Mouse (Mus musculus) midbrain, embryonic 13.5 days (tissue): ENCODE measurements around the gene Gpatch2l. TPM values are rescaled to one million over a fixed set of nuclear protein-coding genes. Genes with fewer than 3 reads are reported as not detected.

Experiments
- ATAC-seq: fragments of 200-750 bp; cut with Nextera tagmentation; 2 replicates; pipeline ENCODE4 v1.8.0; 2017; ENCODE audit warnings: mild to moderate bottlenecking, moderate TSS enrichment, moderate library complexity
- H3K27ac ChIP-seq: fragments of 300-500 bp; sonication (generic); 2 replicates; pipeline ENCODE4 v1.5.1; 2015; ENCODE audit warnings: inconsistent platforms, mild to moderate bottlenecking, moderate library complexity
- H3K27me3 ChIP-seq: fragments of 300-500 bp; sonication (generic); 2 replicates; pipeline ENCODE4 v1.6.1; 2015; ENCODE audit warnings: mild to moderate bottlenecking, inconsistent platforms
- H3K36me3 ChIP-seq: fragments of 300-500 bp; sonication (generic); 2 replicates; pipeline ENCODE4 v1.6.1; 2015; ENCODE audit warnings: mild to moderate bottlenecking, inconsistent platforms
- H3K4me1 ChIP-seq: fragments of 300-500 bp; sonication (generic); replicated peaks from 2 replicates; pipeline ENCODE4 v1.6.1; 2015; ENCODE audit warnings: inconsistent platforms
- H3K4me2 ChIP-seq: fragments of 300-500 bp; sonication (generic); replicated peaks from 2 replicates; pipeline ENCODE4 v1.6.1; 2015; ENCODE audit warnings: moderate library complexity, mild to moderate bottlenecking, inconsistent platforms
- H3K4me3 ChIP-seq: fragments of 300-500 bp; sonication (generic); replicated peaks from 2 replicates; pipeline ENCODE4 v1.5.1; 2015; ENCODE audit warnings: mild to moderate bottlenecking, inconsistent platforms
- H3K9ac ChIP-seq: fragments of 300-500 bp; sonication (generic); replicated peaks from 2 replicates; pipeline ENCODE4 v1.6.1; 2015; ENCODE audit warnings: mild to moderate bottlenecking, inconsistent platforms
- H3K9me3 ChIP-seq: fragments of 300-500 bp; sonication (generic); 2 replicates; pipeline ENCODE4 v1.6.1; 2016; ENCODE audit warnings: mild to moderate bottlenecking, inconsistent platforms
- WGBS: fragments of 180-500 bp; shearing (Covaris S2); methylation state at CpG from one replicate; pipeline ENCODE4 v1.1.7; 2015; 5-methylcytosine and 5-hydroxymethylcytosine counted together
- polyA plus RNA-seq: library from polyadenylated mRNA; unstranded; fragments of >200 nt; fragmentation: Nextera tagmentation; extraction: Ambion mirVana; gene quantifications from 2 replicates; pipeline ENCODE4 v1.2.1, GENCODE M21; 2015

Gpatch2l gene
- polyA plus RNA-seq, 1 experiment from 2014 or later, result 26.7 TPM

- WGBS, result 57% methylated on average over 7 of the region's 7 CpGs
Measured at GRCm38 (mm10) chr12:86336887-86337286, 95.2 kb downstream of the Gpatch2l start.

More at GRCm38 (mm10) chr12:86336887-86337286, 95.2 kb downstream of the Gpatch2l start:
- Histone ChIP-seq H3K4me1 (0 out of 2 replicates have a peak, but pooled peaks cover 8% of the 10 kb centered on the region), H3K4me3 (no peak overlapping the region), H3K9me3 (no peaks in the 10 kb centered on the region), H3K4me2 (no peak overlapping the region), H3K36me3 (no peaks in the 10 kb centered on the region), H3K9ac (no peak overlapping the region), H3K27ac (no peak overlapping the region), H3K27me3 (peaks cover under 1% of the 10 kb centered on the region; the same call in 1 of the 2 replicates)
- no peak for ATAC-seq

Other genes starting within 250 kb of the Gpatch2l start
- gene Tgfb3, start 162.8 kb upstream of the Gpatch2l start, polyA plus RNA-seq, result 2.7 and 3.4 TPM in 2 replicates
- gene Ift43, start 159.3 kb upstream of the Gpatch2l start, polyA plus RNA-seq, result 74.9 and 80.2 TPM in 2 replicates
- gene Esrrb, start 119.3 kb downstream of the Gpatch2l start, polyA plus RNA-seq, result 4.7 and 6.5 TPM in 2 replicates